Mouse (Mus musculus) frontal cortex, adult (tissue): ENCODE data around the gene Bad.

Experiments used
- ATAC-seq: cut with Nextera tagmentation; 2 replicates; pipeline ENCODE4 v1.9.2; 2017; ENCODE audit warnings: mild to moderate bottlenecking, moderate library complexity, mixed read lengths; ENCODE audit not compliant: low TSS enrichment

The Bad gene

GRCm38 (mm10) chr19:6934195-6934977, 7.3 kb upstream of the Bad start, which contains the start of gene Kcnk4:
Kcnk4 (minus strand) TSS chr19:6934515.
- ATAC-seq, result 0 out of 2 replicates have a peak, but pooled peaks have one; percentile 3

- ATAC-seq, result no peak
These were observed 5.4 kb upstream of the Bad start for GRCm38 (mm10) chr19:6936299-6936698.

- ATAC-seq, result no peak
These were observed 3.9 kb upstream of the Bad start for GRCm38 (mm10) chr19:6937541-6938465.

- ATAC-seq, result no peak
These were observed 2.3 kb upstream of the Bad start for GRCm38 (mm10) chr19:6939106-6940002.

GRCm38 (mm10) chr19:6940396-6941351, 987 bp upstream of the Bad start:
- no peak for ATAC-seq

GRCm38 (mm10) chr19:6942249-6942691, 609 bp downstream of the Bad start, which contains the start of gene Gpr137:
Gpr137 (minus strand) TSS chr19:6942480.
- peak; percentile 58 for ATAC-seq

GRCm38 (mm10) chr19:6942764-6943163, 1.1 kb downstream of the Bad start:
- no peak for ATAC-seq

GRCm38 (mm10) chr19:6943709-6944108, 2.0 kb downstream of the Bad start:
- ATAC-seq, result no peak

- no peak for ATAC-seq
These were observed 6.1 kb downstream of the Bad start for GRCm38 (mm10) chr19:6947742-6948141.

GRCm38 (mm10) chr19:6948186-6948585, 6.5 kb downstream of the Bad start:
- no peak for ATAC-seq

GRCm38 (mm10) chr19:6949532-6949931, 7.9 kb downstream of the Bad start:
- ATAC-seq, result no peak

GRCm38 (mm10) chr19:6949951-6950350, 8.3 kb downstream of the Bad start:
- no peak for ATAC-seq

GRCm38 (mm10) chr19:6950613-6951153, 9.0 kb downstream of the Bad start:
- peak; percentile 53 for ATAC-seq

GRCm38 (mm10) chr19:6951381-6951968, 9.8 kb downstream of the Bad start:
- peak; percentile 78 for ATAC-seq

- peak; percentile 34 for ATAC-seq
These were observed 10.5 kb downstream of the Bad start for GRCm38 (mm10) chr19:6951994-6952711.

- no peak for ATAC-seq
These were observed 11.0 kb downstream of the Bad start for GRCm38 (mm10) chr19:6952712-6953037.

GRCm38 (mm10) chr19:6954046-6954445, 12.4 kb downstream of the Bad start:
- ATAC-seq, result no peak

GRCm38 (mm10) chr19:6955424-6955823, 13.8 kb downstream of the Bad start:
- no peak for ATAC-seq

GRCm38 (mm10) chr19:6956461-6956860, 14.8 kb downstream of the Bad start:
- no peak for ATAC-seq
